Mouse (Mus musculus): ENCODE results near the gene Il17rb. TPM values are rescaled to one million over a fixed set of nuclear protein-coding genes. Genes with fewer than 3 reads are reported as not detected.

Il17rb gene
- total RNA-seq, 2 experiments from 2014 or later: 2.6 to 4.2 TPM

DNA sequence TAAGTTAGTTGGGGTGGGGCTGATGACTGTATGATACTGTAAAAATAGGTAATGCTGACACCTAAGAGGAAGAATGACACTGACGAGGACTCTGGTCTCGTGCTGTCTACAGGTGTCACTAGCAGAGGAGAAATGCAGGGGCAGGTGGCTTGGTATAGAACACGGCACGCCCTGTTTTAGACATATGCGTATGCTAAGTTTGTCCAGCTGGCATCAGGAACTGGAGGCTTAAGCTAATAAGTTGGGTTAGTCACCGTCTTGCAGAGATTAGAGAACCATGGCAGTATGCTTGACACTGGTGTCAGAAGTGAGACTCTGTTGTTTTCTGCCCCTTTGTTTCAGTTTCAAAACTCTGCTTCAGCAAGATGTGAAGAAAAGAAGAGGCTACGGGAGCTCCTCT, 37.2 kb downstream of the Il17rb start:
- no peak for DNase-seq (ENCODE audit: low spot score in 2 of 2)

DNA sequence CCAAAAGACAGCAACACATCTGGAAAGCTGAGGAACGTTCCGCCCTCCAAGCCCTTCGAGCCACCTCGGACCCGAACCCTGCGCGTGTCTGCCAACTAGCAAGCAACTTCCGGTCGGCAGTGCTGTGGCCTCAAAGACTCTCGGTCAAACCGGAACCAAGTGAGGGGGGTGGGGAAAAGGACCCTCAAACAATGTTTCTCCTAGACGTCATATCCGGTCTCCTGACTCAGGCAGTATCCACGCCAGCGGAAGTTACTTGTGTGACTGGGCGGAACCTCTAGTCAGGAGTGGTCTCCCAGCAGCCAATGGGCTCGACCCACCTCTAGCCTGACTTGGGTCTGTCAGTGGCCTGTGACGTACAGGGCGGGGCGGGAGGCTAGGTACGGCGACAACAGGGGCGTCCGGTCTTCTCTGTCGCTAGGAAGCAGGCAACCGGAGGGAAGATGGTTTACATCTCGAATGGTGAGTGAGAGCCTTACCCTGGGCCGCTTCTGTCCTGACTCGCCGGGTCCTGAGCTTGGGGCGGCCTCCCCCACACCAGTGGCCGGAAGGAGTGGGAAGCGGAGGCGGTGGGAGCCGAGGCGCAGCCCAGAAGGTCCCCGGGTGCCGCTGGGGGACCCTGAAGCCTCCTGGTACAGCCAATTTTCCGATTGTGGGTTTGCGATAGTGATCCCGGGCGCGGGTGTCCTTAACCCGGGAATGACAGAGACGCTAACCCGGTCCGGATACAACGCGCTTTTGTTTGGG, 40.4 kb downstream of the Il17rb start, which contains the start of gene Selenok:
TSS of gene Selenok (plus strand) at position 234 of the 747 bp plus-strand sequence.
- DNase-seq (ENCODE audit: low spot score in 2 of 2): peak; percentile 59 to 83

DNA sequence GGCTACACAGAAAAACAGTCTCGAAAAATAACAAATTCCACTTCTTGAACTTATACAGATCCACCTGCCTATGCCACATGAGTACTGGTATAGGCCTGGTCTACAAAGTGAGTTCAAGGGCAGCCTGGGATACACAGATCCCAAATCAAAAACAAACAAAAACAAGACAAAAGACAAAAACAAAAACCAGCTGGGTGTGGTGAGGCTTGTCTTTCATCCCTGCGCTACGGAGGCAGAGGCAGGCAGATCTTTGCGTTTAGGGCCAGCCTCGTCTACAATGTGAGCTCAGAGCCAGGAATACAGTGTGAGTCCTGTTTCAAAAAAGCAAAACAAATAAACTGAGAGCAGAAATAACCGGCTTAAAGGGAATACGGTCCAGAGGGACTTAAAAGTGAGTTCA, 41.1 kb downstream of the Il17rb start:
- DNase-seq (ENCODE audit: low spot score in 2 of 2): no peak

DNA sequence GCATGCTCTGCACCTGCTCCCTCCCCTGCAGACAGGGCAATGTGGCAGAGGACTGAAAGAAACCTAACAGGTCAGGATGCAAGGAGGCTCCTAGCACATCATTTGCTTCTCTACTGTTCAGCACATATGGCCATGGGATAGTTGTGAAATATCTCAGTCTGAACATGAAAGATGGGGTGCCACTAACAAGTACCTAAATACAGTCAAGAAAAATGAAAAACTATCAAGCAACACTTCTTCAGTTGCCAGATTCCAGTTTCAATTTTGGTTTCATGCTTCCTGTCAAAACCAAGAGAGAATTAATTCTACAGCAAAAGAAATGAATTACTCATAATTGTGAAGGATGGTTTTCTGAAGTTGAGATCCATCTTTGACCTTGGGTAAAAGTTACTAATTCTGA, 51.3 kb downstream of the Il17rb start:
- no peak for DNase-seq (ENCODE audit: low spot score in 2 of 2)

DNA sequence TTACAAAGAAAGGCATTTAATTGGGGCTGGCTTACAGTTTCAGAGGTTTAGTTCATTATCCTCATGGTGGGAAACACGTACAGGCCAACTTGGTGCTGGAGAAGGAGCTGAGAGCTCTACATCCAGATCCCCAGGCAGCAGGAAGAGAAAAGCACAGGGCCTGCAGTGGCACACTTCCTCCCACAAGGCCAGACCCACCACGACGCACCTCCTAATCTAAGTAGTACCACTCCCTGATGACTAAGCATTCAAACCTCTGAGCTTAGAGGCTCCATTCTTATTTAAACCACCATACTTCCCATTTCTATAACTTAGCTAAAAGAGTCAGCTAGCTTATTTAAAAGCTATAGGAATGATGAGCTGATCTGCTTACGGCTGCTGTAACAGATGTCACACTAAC, 57.9 kb downstream of the Il17rb start:
- no peak for DNase-seq (ENCODE audit: low spot score in 2 of 2)

DNA sequence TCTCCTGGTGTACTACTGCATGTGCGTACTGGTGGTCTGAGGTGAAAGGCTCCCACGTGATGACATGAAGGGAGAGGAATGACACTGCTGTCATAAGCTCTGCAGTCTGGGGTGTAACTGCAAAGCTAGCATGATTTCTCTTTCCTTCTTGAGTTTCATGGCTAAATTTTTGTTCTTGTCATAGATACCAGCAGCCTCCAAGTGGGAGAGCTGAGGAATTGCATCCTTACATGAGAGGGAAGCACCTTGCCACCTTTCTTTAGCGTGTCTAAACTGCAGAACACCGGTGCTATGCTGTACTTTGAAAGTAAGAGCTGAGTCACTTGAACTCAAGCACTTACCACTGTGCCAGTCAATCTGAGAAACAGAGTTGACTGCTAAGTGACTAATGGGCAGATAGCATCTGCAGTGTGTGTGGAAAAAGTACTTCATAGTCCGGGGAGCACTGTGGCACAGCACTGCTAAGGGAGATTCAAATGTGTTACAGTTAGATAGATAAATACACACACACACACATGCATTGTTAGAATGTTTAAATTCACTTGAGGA, 61.9 kb downstream of the Il17rb start:
- DNase-seq (ENCODE audit: low spot score in 2 of 2): no peak

Small RNA genes within 50 kb of the gene (microRNA-seq; reads per million reads assigned to microRNA genes)
- not detected for gene Mir6947

Other genes starting within 250 kb of the Il17rb start
- 10 to 100 TPM; 84.2 to 85.6 TPM for gene Selenok, start 40.6 kb downstream of the Il17rb start, total RNA-seq (2021)
- gene Actr8, start 30.6 kb downstream of the Il17rb start, total RNA-seq (2021): 10 to 100 TPM; 71.8 to 75.6 TPM
- 1 to 10 TPM; 7.1 to 8.1 TPM for gene Chdh, start 127 bp upstream of the Il17rb start, total RNA-seq (2021)

Measured in adrenal gland, postnatal 4 days (tissue).